Mouse (Mus musculus) cerebellum, adult 2 months (tissue): Measurements from ENCODE around the gene Piezo1.

Source experiments
- CTCF ChIP-seq: fragments of 200-500 bp; IDR thresholded peaks from 2 replicates; pipeline ENCODE4 v1.5.1; 2011; ENCODE audit warnings: low read depth, mild to moderate bottlenecking, control low read depth, low read length, moderate library complexity, borderline replicate concordance; ENCODE audit not compliant: insufficient read depth
- POLR2A ChIP-seq: fragments of 200-500 bp; IDR thresholded peaks from 2 replicates; pipeline ENCODE4 v1.6.1; 2011; ENCODE audit warnings: low read length, control low read depth, borderline replicate concordance; ENCODE audit not compliant: insufficient read depth

DNA sequence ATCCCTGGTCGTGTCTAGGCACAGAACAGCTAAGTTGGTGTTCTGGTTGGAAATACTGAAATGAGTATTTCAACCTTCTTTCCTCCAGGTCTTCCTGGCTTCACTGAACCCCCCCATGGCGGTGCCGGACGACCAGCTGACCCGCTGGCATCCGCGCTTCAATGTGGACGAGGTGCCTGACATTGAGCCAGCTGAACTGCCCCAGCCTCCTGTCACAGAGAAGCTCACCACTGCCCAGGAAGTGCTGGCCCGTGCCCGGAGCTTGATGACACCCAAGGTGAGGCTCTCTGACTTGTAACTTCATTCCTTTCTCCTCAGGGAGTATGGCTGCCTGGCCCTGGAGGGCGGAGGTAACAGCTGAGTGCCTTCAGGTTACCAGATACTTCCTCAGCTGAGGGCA is 20.0 kb upstream of the Piezo1 start:
- TF ChIP-seq POLR2A, result no peak
- no peak for TF ChIP-seq CTCF
